Mouse (Mus musculus): ENCODE measurements around the gene Gm13178.

Gene Gm13178

GRCm38 (mm10) chr4:144721304-144721703, at the start of gene Gm13178:
Gene Gm13178 (minus strand): TSS chr4:144721404.
- in situ Hi-C loops (cut with MboI), result no loop called here

GRCm38 (mm10) chr4:144765722-144766121, 44.5 kb upstream of the Gm13178 start:
- in situ Hi-C loops (cut with MboI), result no loop called here

- in situ Hi-C loops (cut with MboI), result no loop called here
Measured at GRCm38 (mm10) chr4:144749139-144749538, 27.9 kb upstream of the Gm13178 start.

GRCm38 (mm10) chr4:144719691-144720090, 1.5 kb downstream of the Gm13178 start:
- in situ Hi-C loops (cut with MboI), result no loop called here

- in situ Hi-C loops (cut with MboI), result no loop called here
Measured at GRCm38 (mm10) chr4:144718288-144718687, 2.9 kb downstream of the Gm13178 start.

GRCm38 (mm10) chr4:144686268-144686667, 34.9 kb downstream of the Gm13178 start, which contains the start of gene Gm436:
Gene Gm436 (minus strand): TSS chr4:144686368.
- in situ Hi-C loops (cut with MboI), result no loop called here

Data from mature B cell (primary cell).